Mouse (Mus musculus) forebrain, embryonic 13.5 days (tissue): ENCODE data around the gene Gpd1. TPM values are rescaled to one million over a fixed set of nuclear protein-coding genes. Genes with fewer than 3 reads are reported as not detected.

Experiments
- ATAC-seq: fragments of 200-750 bp; cut with Nextera tagmentation; 2 replicates; pipeline ENCODE4 v1.8.0; 2017
- H3K27ac ChIP-seq: fragments of 300-500 bp; sonication (generic); 2 replicates; pipeline ENCODE4 v1.5.1; 2015; ENCODE audit warnings: inconsistent platforms, mild to moderate bottlenecking, moderate library complexity
- H3K27me3 ChIP-seq: fragments of 300-500 bp; sonication (generic); 2 replicates; pipeline ENCODE4 v1.6.1; 2015; ENCODE audit warnings: mild to moderate bottlenecking, inconsistent platforms
- H3K36me3 ChIP-seq: fragments of 300-500 bp; sonication (generic); 2 replicates; pipeline ENCODE4 v1.6.1; 2015; ENCODE audit warnings: mild to moderate bottlenecking, inconsistent platforms; ENCODE audit not compliant: poor library complexity, severe bottlenecking
- H3K4me1 ChIP-seq: fragments of 300-500 bp; sonication (generic); 2 replicates; pipeline ENCODE4 v1.6.1; 2015; ENCODE audit warnings: inconsistent platforms
- H3K4me2 ChIP-seq: fragments of 300-500 bp; sonication (generic); 2 replicates; pipeline ENCODE4 v1.6.1; 2015; ENCODE audit warnings: inconsistent platforms, mild to moderate bottlenecking, moderate library complexity
- H3K4me3 ChIP-seq: fragments of 300-500 bp; sonication (generic); 2 replicates; pipeline ENCODE4 v1.5.1; 2015; ENCODE audit warnings: mild to moderate bottlenecking, inconsistent platforms
- H3K9ac ChIP-seq: fragments of 300-500 bp; sonication (generic); 2 replicates; pipeline ENCODE4 v1.6.1; 2015; ENCODE audit warnings: mild to moderate bottlenecking, inconsistent platforms
- H3K9me3 ChIP-seq: fragments of 300-500 bp; sonication (generic); replicated peaks from 2 replicates; pipeline ENCODE4 v1.6.1; 2016; ENCODE audit warnings: inconsistent platforms
- WGBS: fragments of 180-500 bp; shearing (Covaris S2); methylation state at CpG from one replicate; pipeline ENCODE4 v1.1.7; 2015; 5-methylcytosine and 5-hydroxymethylcytosine counted together
- polyA plus RNA-seq: library from polyadenylated mRNA; unstranded; fragments of >200 nt; fragmentation: Nextera tagmentation; extraction: Ambion mirVana; gene quantifications from 2 replicates; pipeline ENCODE4 v1.2.1, GENCODE M21; 2015

Gpd1 gene
- polyA plus RNA-seq, 1 experiment from 2014 or later: 1.2 TPM

- no peak for ATAC-seq
- Histone ChIP-seq H3K9me3 (no peaks in the 10 kb centered on the region), H3K27ac (peak overlapping the region; percentile 96), H3K4me3 (peak overlapping the region; percentile 84), H3K9ac (peak overlapping the region; percentile 97), H3K4me1 (peaks cover 30% of the 10 kb centered on the region), H3K36me3 (peaks cover 51% of the 10 kb centered on the region), H3K4me2 (peak overlapping the region; percentile 93), H3K27me3 (peaks cover 5% of the 10 kb centered on the region; the same call in 1 of the 2 replicates)
- WGBS: 66% methylated on average over 9 of the region's 9 CpGs
Observed at GRCm38 (mm10) chr15:99703104-99703503, 14.2 kb upstream of the Gpd1 start.

DNA sequence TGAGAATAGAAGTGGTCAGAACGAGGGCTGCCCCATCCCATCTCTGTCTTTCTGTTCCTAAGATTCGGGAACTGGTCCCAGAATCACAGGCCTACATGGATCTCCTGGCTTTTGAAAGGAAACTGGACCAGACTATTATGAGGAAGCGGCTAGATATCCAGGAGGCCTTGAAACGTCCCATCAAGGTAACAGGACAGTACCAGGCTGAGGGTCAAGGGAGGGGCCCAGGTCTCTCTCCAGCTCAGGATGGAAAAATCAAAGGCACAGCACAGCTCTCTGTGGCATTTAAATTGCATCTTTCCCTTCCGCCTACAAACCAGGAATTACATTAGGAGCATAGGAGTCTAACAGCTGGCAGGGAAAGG is 13.7 kb upstream of the Gpd1 start:
- Histone ChIP-seq H3K27ac (peak overlapping the region; percentile 96), H3K36me3 (peaks cover 53% of the 10 kb centered on the region), H3K27me3 (peaks cover 3% of the 10 kb centered on the region; the same call in 1 of the 2 replicates), H3K4me3 (peak overlapping the region; percentile 84), H3K4me2 (peak overlapping the region; percentile 93), H3K9ac (peak overlapping the region; percentile 97), H3K9me3 (no peaks in the 10 kb centered on the region), H3K4me1 (peaks cover 29% of the 10 kb centered on the region)
- ATAC-seq: no peak
- 59% methylated on average over 5 of the region's 5 CpGs for WGBS

- peak overlapping the region; percentile 84 for H3K4me3 ChIP-seq
- no peak for ATAC-seq
- peak overlapping the region; percentile 97 for H3K9ac ChIP-seq
- H3K27ac ChIP-seq: peak overlapping the region; percentile 96
- H3K27me3 ChIP-seq: no peaks in the 10 kb centered on the region
- H3K9me3 ChIP-seq: no peaks in the 10 kb centered on the region
- peak overlapping the region; percentile 93 for H3K4me2 ChIP-seq
- peaks cover 53% of the 10 kb centered on the region for H3K36me3 ChIP-seq
- H3K4me1 ChIP-seq: peaks cover 25% of the 10 kb centered on the region
- 30% methylated on average over 23 of the region's 23 CpGs for WGBS
Observed at GRCm38 (mm10) chr15:99704041-99704681, 13.2 kb upstream of the Gpd1 start.

GRCm38 (mm10) chr15:99704881-99705280 is 12.4 kb upstream of the Gpd1 start:
- H3K9ac ChIP-seq: peak overlapping the region; percentile 97
- peak overlapping the region; percentile 93 for H3K4me2 ChIP-seq
- 35% methylated on average over 7 of the region's 7 CpGs for WGBS
- H3K9me3 ChIP-seq: no peaks in the 10 kb centered on the region
- peak overlapping the region; percentile 84 for H3K4me3 ChIP-seq
- ATAC-seq: no peak
- peaks cover 25% of the 10 kb centered on the region for H3K4me1 ChIP-seq
- peak overlapping the region; percentile 96 for H3K27ac ChIP-seq
- no peaks in the 10 kb centered on the region for H3K27me3 ChIP-seq
- peaks cover 61% of the 10 kb centered on the region for H3K36me3 ChIP-seq

DNA sequence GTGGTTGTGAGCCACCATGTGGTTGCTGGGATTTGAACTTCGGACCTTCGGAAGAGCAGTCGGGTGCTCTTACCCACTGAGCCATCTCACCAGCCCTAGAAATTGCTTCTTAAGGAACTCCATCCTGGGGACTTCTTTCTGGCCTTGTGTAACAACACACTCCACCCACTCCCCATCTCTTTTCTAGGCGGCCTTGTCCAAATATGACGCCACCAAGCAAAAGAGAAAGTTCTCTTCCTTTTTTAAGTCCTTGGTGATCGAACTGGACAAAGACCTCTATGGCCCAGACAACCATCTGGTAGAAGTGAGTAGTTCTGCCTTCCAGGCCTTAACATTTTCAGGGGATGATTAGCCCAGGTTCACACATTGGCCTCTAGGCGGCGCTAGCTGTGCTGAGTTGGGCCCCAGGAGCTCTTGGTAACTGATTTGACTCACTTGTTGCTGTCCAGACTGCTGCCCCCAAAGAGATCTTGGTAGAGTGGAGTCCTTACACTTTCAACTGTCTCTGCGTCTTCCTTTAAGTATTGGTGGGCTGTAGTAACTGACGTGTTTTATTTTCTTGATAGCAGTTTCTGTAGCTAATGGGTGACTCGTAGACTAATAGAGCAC is 11.8 kb upstream of the Gpd1 start, which contains the start of gene Gm17349:
Gm17349 (minus strand) TSS at position 51 of the 609 bp plus-strand sequence.
- no peak for ATAC-seq
- Histone ChIP-seq H3K27ac (peak within 1 kb of the TSS; percentile 96), H3K4me2 (peak within 1 kb of the TSS; percentile 93), H3K4me3 (peak within 1 kb of the TSS; percentile 84), H3K4me1 (peaks cover 25% of the 10 kb centered on the region), H3K9ac (peak within 1 kb of the TSS; percentile 97), H3K27me3 (no peaks in the 10 kb centered on the region), H3K9me3 (no peaks in the 10 kb centered on the region), H3K36me3 (peaks cover 67% of the 10 kb centered on the region)
- 63% methylated on average over 11 of the region's 11 CpGs for WGBS

GRCm38 (mm10) chr15:99708176-99708575 is 9.1 kb upstream of the Gpd1 start:
- Histone ChIP-seq H3K9me3 (no peaks in the 10 kb centered on the region), H3K27ac (no peak overlapping the region), H3K9ac (no peak overlapping the region), H3K36me3 (peaks cover 93% of the 10 kb centered on the region), H3K4me1 (peaks cover 19% of the 10 kb centered on the region), H3K4me3 (no peak overlapping the region), H3K27me3 (no peaks in the 10 kb centered on the region), H3K4me2 (no peak overlapping the region)
- 93% methylated on average over 13 of the region's 13 CpGs for WGBS
- ATAC-seq: no peak

DNA sequence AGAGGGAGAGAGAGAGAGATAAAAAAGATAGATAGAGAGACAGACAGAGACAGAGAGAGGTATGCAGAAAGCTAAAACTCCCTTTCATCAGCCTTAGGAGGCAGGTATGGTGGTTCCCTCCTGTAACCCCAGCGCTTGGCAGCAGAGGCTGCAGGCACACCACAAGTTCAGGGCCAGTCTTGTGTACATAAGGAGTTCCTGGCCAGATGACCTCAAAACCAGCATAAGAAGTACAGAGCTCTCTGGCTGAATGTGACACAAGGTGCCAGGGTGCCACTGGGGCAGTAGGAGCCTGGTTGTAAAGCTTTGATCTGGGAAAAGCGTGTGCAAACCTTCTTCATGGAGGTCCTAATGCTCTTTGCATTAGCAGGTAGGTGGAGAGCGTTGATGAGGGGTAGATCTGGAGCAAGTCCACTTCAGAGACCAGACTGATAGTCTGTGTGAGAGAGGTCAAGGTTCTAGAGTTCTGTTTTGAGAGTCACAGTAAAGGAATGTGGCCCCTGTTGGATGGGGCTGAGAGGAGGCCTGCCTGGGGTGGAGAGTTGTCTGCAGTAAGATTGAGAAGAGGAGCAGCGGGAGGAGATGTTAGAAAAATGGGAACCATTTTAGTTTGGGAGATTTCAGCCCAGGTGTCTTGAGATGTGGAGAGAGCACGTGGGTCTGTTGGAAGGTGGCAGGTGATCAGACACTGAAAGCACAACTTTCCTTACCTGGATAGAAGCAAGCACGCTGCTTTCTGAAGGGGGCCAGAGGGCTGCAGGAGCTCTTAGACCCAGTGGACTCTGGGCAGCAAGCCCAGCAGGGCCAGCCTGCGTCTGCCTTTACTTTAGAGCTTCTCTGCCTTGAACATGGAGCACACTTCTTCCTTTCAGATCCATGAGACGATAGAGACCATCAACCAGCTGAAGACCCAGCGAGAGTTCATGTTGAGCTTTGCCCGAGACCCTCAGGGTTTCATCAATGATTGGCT is 6.8 kb upstream of the Gpd1 start:
- H3K36me3 ChIP-seq: peaks cover 95% of the 10 kb centered on the region
- peaks cover 7% of the 10 kb centered on the region for H3K4me1 ChIP-seq
- no peak overlapping the region for H3K4me2 ChIP-seq
- H3K9me3 ChIP-seq: no peaks in the 10 kb centered on the region
- H3K27ac ChIP-seq: no peak overlapping the region
- no peaks in the 10 kb centered on the region for H3K27me3 ChIP-seq
- H3K9ac ChIP-seq: no peak overlapping the region
- WGBS: 90% methylated on average over 10 of the region's 10 CpGs
- ATAC-seq: no peak
- H3K4me3 ChIP-seq: no peak overlapping the region

- WGBS: 74% methylated on average over 3 of the region's 3 CpGs
- Histone ChIP-seq H3K9ac (no peak overlapping the region), H3K9me3 (no peaks in the 10 kb centered on the region)
Observed at GRCm38 (mm10) chr15:99711491-99711890, 5.8 kb upstream of the Gpd1 start.

DNA sequence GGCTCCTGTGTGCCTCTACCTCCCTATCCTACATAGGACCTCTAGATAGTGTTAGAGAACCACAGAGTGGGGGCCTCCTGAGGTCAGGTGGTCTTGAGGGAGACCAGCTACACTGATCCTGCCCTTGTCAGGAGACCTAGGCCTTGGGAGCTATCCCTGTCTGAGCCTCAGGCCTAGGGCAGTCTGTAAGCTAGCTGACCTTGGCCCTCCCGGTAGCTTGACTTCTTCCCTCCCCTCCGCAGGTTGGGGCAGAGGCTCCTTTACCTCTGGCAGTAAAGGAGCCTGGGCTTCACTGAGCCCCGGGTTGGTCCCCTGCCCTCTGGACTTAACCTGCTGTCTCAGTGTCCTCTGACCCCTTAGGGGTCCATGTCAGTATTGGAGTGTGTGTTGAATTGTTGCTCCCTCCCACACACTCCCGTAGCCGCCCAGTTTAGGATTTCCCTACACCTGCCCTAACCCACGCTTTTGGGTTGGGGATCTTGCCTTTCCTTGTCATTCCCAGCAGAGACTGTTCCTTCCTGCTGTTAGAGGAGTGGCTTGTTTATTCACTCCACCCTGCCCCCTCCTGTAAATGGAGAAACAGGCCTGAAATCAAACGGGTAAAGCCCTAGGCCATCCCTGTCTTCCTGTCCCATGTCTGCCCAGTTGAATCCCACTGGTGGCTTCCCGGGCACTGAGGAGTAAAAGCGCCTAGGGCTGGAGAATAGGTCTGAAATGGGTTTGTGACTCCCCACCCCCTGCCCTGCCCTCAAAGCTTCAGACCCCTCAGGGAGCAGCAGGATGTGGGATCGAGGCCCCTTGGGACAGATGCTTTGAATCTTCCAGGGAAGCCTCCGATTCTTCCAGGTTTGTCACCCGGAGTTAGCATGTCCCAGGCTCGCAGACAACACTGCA is 4.4 kb upstream of the Gpd1 start:
- WGBS: 69% methylated on average over 13 of the region's 13 CpGs
- Histone ChIP-seq H3K27me3 (no peaks in the 10 kb centered on the region), H3K36me3 (peaks cover 78% of the 10 kb centered on the region), H3K9ac (no peak overlapping the region; the same call in 1 of the 2 replicates), H3K27ac (peak overlapping the region; percentile 84), H3K9me3 (no peaks in the 10 kb centered on the region), H3K4me2 (no peak overlapping the region), H3K4me1 (peaks cover 24% of the 10 kb centered on the region), H3K4me3 (no peak overlapping the region)
- no peak for ATAC-seq

More at GRCm38 (mm10) chr15:99711491-99711890, 5.8 kb upstream of the Gpd1 start:
- Histone ChIP-seq H3K4me2 (no peak overlapping the region), H3K36me3 (peaks cover 86% of the 10 kb centered on the region), H3K27me3 (no peaks in the 10 kb centered on the region), H3K27ac (no peak overlapping the region), H3K4me3 (no peak overlapping the region), H3K4me1 (peaks cover 17% of the 10 kb centered on the region)
- ATAC-seq: no peak

DNA sequence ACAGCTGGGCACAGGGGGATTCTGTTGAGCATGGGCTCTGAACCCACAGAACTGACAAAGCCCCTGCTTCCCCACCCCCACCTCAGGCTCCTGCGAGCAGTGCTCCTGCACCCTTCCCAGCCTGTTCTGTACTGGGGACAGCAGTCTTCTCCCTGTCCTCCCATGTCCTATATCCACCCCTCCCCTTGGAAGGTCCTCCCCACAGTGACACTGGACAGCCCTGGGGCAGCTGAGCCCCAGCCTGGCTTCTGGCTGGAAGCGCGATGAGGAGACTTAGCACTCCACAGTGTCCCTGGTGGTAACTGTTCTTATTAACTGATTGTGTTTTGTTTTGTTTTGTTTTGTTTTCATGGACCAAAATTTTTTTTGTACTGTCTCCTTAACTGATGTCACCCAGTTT is 3.7 kb upstream of the Gpd1 start:
- Histone ChIP-seq H3K9ac (no peak overlapping the region), H3K4me3 (no peak overlapping the region), H3K27me3 (no peaks in the 10 kb centered on the region), H3K36me3 (peaks cover 76% of the 10 kb centered on the region), H3K27ac (peak overlapping the region; percentile 84), H3K9me3 (no peaks in the 10 kb centered on the region), H3K4me2 (no peak overlapping the region), H3K4me1 (peaks cover 24% of the 10 kb centered on the region)
- 76% methylated on average over 3 of the region's 3 CpGs for WGBS
- ATAC-seq: no peak

- Histone ChIP-seq H3K27me3 (no peaks in the 10 kb centered on the region), H3K27ac (peak overlapping the region; percentile 84)
- no peak for ATAC-seq
Observed at GRCm38 (mm10) chr15:99714206-99714605, 3.1 kb upstream of the Gpd1 start.

More at GRCm38 (mm10) chr15:99714206-99714605, 3.1 kb upstream of the Gpd1 start:
- Histone ChIP-seq H3K9ac (no peak overlapping the region), H3K4me1 (peaks cover 24% of the 10 kb centered on the region), H3K36me3 (peaks cover 75% of the 10 kb centered on the region), H3K9me3 (no peaks in the 10 kb centered on the region), H3K4me2 (no peak overlapping the region), H3K4me3 (no peak overlapping the region)
- 80% methylated on average over 4 of the region's 4 CpGs for WGBS
